Mouse (Mus musculus): Measurements from ENCODE around the gene Med18.
A peak's percentile ranks its signal among the peaks of the same experiment; 100 is the strongest.

Gene Med18

GRCm38 (mm10) chr4:132463430-132464254 is at the start of gene Med18:
Gene Med18 (minus strand): TSS chr4:132463921.
- DNase-seq (ENCODE audit: low spot score), result peak; percentile 93

GRCm38 (mm10) chr4:132512080-132512479 is 48.4 kb upstream of the Med18 start:
- DNase-seq (ENCODE audit: low spot score), result no peak

GRCm38 (mm10) chr4:132510352-132510798 is 46.7 kb upstream of the Med18 start, which contains the start of gene Sesn2:
Gene Sesn2 (minus strand): TSS chr4:132510501.
- peak; percentile 97 for DNase-seq (ENCODE audit: low spot score)

- peak; percentile 93 for DNase-seq (ENCODE audit: low spot score)
These were observed 46.0 kb upstream of the Med18 start for GRCm38 (mm10) chr4:132509621-132510296.

- no peak for DNase-seq (ENCODE audit: low spot score)
These were observed 43.5 kb upstream of the Med18 start for GRCm38 (mm10) chr4:132507210-132507609.

GRCm38 (mm10) chr4:132506250-132506649 is 42.5 kb upstream of the Med18 start:
- DNase-seq (ENCODE audit: low spot score), result no peak

DNA sequence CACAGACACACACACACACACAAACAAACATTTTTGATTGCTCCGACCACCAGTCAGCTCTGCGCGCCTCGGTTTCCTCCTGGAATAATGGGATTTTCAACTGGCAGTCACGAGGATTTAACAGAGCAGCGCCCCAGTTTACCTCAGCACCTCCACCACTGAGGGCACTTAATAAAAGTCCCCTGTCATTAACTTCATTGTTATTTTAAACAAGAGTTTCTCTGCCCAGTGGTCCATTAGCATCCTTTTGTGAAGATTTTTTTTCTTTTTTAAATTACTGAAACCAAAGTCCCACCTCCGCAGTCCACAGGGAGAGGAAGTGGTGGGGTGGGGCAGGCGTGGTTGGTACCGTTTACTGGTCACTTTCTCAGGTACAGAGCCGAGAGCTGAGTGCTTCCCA is 42.1 kb upstream of the Med18 start:
- DNase-seq (ENCODE audit: low spot score), result no peak

GRCm38 (mm10) chr4:132505034-132505738 is 41.5 kb upstream of the Med18 start:
- DNase-seq (ENCODE audit: low spot score), result no peak

- no peak for DNase-seq (ENCODE audit: low spot score)
These were observed 39.6 kb upstream of the Med18 start for GRCm38 (mm10) chr4:132503344-132503743.

- no peak for DNase-seq (ENCODE audit: low spot score)
These were observed 37.9 kb upstream of the Med18 start for GRCm38 (mm10) chr4:132501639-132502038.

DNA sequence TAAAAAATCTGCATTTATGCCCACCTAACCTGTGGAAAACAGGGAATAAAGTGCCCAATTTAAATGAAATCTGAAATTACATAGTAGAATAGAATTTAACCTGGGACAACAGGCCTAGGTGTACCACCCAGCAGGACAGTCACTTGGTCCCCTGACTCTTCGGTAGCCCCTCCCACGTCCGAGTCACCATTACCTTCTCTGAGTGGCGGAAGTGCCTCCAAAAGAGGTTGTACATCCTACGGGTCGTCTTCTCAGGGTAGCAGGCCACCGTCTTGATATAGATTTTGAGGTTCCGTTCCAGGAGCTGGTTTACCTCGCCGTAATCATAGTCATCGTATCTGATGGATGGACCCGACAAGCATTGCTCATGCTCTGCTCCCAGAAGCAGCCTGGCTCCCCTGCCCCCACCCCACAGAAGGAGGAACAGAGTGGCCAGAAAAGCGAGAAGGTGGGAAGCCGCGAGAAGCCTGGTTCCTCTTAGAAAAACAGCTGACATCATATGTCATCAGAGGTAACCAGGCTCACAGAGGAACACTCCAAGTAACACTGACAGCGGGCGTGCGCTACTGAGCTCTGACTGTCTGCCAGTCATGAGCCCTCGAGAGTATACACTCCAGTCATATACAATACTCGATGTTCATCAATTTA is 30.7 kb upstream of the Med18 start:
- DNase-seq (ENCODE audit: low spot score), result no peak

- DNase-seq (ENCODE audit: low spot score), result no peak
These were observed 28.7 kb upstream of the Med18 start for GRCm38 (mm10) chr4:132492178-132493060.

GRCm38 (mm10) chr4:132491748-132492147 is 28.0 kb upstream of the Med18 start:
- DNase-seq (ENCODE audit: low spot score), result peak; percentile 74

DNA sequence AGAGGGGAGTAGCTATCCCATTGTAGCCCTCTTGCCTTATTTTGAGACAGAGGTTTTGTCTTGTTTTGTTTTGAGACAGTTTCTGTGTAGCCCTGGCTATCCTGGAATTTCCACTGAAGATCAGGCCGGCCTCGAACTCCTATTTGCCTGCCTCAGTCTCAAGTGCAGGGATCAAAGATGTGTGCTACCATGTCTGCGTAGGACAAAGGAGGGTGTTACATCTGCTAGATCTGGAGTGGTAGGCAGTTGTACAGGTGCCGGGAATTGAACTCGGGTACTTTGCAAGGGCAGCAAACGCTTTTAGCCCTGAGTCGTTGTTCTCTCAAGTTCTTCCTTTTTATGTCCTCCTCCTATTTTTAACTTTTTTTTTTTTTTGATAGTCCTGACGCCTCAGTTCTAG is 27.3 kb upstream of the Med18 start:
- no peak for DNase-seq (ENCODE audit: low spot score)

- no peak for DNase-seq (ENCODE audit: low spot score)
These were observed 26.7 kb upstream of the Med18 start for GRCm38 (mm10) chr4:132490273-132491010.

GRCm38 (mm10) chr4:132488976-132489375 is 25.3 kb upstream of the Med18 start:
- DNase-seq (ENCODE audit: low spot score), result no peak

- no peak for DNase-seq (ENCODE audit: low spot score)
These were observed 24.8 kb upstream of the Med18 start for GRCm38 (mm10) chr4:132488521-132488920.

- peak; percentile 61 for DNase-seq (ENCODE audit: low spot score)
These were observed 21.1 kb upstream of the Med18 start for GRCm38 (mm10) chr4:132484820-132485219.

GRCm38 (mm10) chr4:132484231-132484630 is 20.5 kb upstream of the Med18 start:
- no peak for DNase-seq (ENCODE audit: low spot score)

- DNase-seq (ENCODE audit: low spot score), result peak; percentile 90
These were observed 19.4 kb upstream of the Med18 start for GRCm38 (mm10) chr4:132482956-132483608.

All from yolk sac, embryonic 10.5 days (tissue).